Mouse (Mus musculus) T-helper 2 cell (primary cell): ENCODE measurements at regions not wholly inside any gene's neighbourhood (a gene's known extent, or its start where the extent isn't known, plus 50 kb on each side); places are given as distances from the start of the nearest gene placed in this dataset.

Experiments used
- in situ Hi-C: fragments of 300-600 bp; cut with MboI, MseI; formaldehyde crosslinking; loops from one replicate; pipeline ENCODE4 v1.15.1; 2025; ENCODE audit warnings: high pct_unique_total_duplicates

DNA sequence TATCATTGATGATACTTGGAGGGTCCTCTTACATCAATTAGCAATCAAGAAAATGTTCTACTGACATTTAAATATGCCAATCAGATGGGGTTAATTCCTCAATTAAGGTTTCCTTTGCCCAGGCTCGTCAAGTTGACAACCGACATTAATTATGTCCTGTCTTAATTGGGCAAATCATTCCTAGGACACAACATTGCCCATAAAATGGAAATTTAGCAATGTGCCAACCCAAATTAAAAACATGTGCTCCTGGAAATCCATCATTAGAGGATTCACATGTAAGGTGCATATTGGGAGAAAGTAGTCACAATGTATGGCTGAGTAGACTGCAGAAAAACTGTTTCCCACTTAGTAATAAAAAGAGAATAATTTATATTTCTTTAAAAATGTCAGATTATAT is 483.6 kb upstream of the B430305J03Rik start:
- in situ Hi-C loops: loop anchor here (25.0 kb wide), 1 partner anchor 562 kb away; no protein-coding TSS in a partner anchor

DNA sequence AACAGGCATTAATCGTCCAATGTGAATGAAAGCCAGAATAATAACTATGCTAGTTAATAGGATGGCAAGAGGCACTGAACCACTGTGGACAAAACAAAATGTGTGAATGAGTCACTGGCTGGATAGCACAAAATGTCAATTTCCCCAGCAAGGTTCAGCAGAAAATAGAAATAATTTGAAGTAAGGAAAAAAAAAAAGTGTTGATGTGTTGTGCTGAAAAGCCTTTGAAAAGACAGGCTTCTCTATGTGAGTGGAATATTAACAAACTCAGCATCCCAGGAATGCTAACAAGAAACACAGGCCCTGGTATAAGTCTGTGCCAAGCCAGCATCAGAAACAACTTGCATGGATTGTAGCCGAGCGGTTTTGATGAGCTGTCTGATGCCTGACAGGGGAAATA is 481.0 kb upstream of the B430305J03Rik start:
- in situ Hi-C loops: loop anchor here (25.0 kb wide), 1 partner anchor 559 kb away; no protein-coding TSS in a partner anchor

DNA sequence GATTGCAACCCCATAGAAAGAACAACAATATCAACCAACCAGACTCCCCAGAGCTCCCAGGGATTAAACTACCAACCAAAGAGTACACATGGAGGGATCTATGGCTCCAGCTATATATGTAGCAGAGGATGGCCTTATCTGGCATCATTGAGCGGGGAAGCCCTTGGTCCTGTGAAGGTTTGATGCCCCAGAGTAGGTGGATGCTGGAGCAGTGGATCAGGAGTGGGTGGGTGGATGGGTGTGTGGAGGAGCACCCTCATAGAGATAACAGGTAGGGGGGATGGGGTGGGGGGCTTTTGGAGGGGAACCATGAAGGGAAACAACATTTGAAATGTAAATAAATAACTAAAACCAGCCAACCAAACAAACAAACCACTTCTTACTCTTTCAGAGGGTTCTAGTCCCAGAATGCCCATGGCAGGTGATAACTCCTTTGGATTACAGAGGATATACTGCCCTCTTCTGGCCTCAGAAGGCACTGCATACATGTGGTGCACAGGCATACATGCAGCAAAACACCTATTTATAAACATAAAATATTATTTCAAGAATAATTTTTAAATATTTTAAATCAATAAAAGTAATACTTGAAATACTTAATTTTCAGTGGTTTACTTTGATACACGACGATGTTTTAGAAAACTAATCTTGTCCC is 473.7 kb upstream of the B430305J03Rik start:
- in situ Hi-C loops: loop anchor here (25.0 kb wide), 1 partner anchor 552 kb away; no protein-coding TSS in a partner anchor

DNA sequence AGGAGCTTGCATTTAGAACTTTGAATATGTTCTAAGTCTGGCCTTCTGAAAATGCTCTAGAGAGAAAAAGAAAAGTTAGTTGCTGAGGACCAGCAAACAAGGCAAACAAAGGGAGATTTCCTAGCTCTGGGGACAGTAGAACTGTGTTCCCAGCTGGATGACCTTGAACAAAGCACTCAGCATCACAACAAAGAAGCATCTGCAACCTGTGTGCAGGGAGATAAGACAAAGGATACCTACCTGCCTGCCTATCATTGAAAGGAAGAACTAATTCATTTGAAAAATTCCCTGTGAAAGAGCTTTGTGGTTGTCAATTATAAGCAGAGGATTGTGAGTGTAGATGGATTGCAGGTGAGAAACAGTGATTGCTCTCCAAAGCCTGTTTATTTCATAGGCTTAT is 451.1 kb upstream of the B430305J03Rik start:
- in situ Hi-C loops: no loop called here

DNA sequence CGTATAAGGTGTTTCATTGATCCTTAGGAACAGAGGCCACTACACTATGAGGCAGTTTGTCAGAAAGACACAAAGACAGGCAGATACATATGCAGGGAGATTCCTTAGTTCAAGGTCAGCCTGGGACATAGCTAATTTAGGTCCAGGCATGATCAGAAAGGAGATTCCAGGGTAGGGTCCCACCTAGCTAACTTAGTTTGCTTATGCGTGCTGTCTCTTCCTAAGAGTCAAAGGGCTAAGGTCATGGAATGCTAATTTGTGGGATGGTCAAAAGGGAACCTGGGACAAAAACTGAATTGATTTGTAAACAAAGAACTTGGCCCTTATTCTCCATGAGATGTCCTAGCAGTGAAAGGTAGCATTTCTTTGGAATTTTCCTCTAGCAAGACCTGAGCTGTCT is 430.3 kb upstream of the B430305J03Rik start:
- in situ Hi-C loops: no loop called here

- in situ Hi-C loops: no loop called here
Observed at GRCm38 (mm10) chr3:61790674-61791073, 424.9 kb upstream of the B430305J03Rik start.
